Mouse (Mus musculus): ENCODE measurements around the gene Cluh.

Cluh gene

GRCm38 (mm10) chr11:74673561-74673960, 24.3 kb downstream of the Cluh start:
- in situ Hi-C loops (cut with MboI), result no loop called here

GRCm38 (mm10) chr11:74674713-74675112, 25.4 kb downstream of the Cluh start:
- in situ Hi-C loops (cut with MboI), result no loop called here

- in situ Hi-C loops (cut with MboI), result no loop called here
These were observed 25.9 kb downstream of the Cluh start for GRCm38 (mm10) chr11:74675156-74675555.

- in situ Hi-C loops (cut with MboI), result no loop called here
These were observed 42.9 kb downstream of the Cluh start for GRCm38 (mm10) chr11:74692151-74692550.

- in situ Hi-C loops (cut with MboI), result no loop called here
These were observed 50.2 kb downstream of the Cluh start for GRCm38 (mm10) chr11:74699505-74699904.

- in situ Hi-C loops (cut with MboI), result no loop called here
These were observed 54.8 kb downstream of the Cluh start for GRCm38 (mm10) chr11:74704068-74704467.

- in situ Hi-C loops (cut with MboI), result no loop called here
These were observed 59.5 kb downstream of the Cluh start for GRCm38 (mm10) chr11:74708781-74709180.

- in situ Hi-C loops (cut with MboI), result no loop called here
These were observed 61.4 kb downstream of the Cluh start for GRCm38 (mm10) chr11:74710671-74711070.

GRCm38 (mm10) chr11:74715971-74716525, 66.8 kb downstream of the Cluh start:
- in situ Hi-C loops (cut with MboI), result no loop called here

Measured in mature B cell (primary cell).